Mouse (Mus musculus) liver, adult 10 weeks (tissue): ENCODE data around the gene Abcc8. TPM values are rescaled to one million over a fixed set of nuclear protein-coding genes. Genes with fewer than 3 reads are reported as not detected.

Source experiments
- polyA plus RNA-seq: library from polyadenylated mRNA; stranded (reverse); fragments of 350-450 nt; fragmentation: Illumina TruSeq; extraction: RNeasy Lipid Tissue Mini Kit (QIAGEN cat#74804); gene quantifications from one replicate; pipeline ENCODE4 v1.2.3, GENCODE M21; 2014; ENCODE audit warnings: low read depth, low replicate concordance

The Abcc8 gene
- not detected for polyA plus RNA-seq

GRCm38 (mm10) chr7:46179431-46180275 lies at the start of gene Abcc8:
Abcc8 (minus strand) TSS chr7:46180033.

GRCm38 (mm10) chr7:46100563-46100962 lies 79.3 kb downstream of the Abcc8 start, which contains the start of gene Kcnj11:
Kcnj11 (minus strand) TSS chr7:46100764.

Other genes starting within 250 kb of the Abcc8 start
- 4.5 TPM for gene Abcc6, start 149.7 kb downstream of the Abcc8 start, polyA plus RNA-seq
- 2.9 TPM for gene Nomo1, start 146.3 kb downstream of the Abcc8 start, polyA plus RNA-seq
- gene Kcnj11, start 79.3 kb downstream of the Abcc8 start, polyA plus RNA-seq, result not detected
- gene Ush1c, start 58.5 kb upstream of the Abcc8 start, polyA plus RNA-seq, result not detected
- gene Otog, start 61.0 kb upstream of the Abcc8 start, polyA plus RNA-seq, result not detected
- not detected for gene Myod1, start 196.4 kb upstream of the Abcc8 start, polyA plus RNA-seq
- not detected for gene Kcnc1, start 216.5 kb upstream of the Abcc8 start, polyA plus RNA-seq